In the genomic region with DNA sequence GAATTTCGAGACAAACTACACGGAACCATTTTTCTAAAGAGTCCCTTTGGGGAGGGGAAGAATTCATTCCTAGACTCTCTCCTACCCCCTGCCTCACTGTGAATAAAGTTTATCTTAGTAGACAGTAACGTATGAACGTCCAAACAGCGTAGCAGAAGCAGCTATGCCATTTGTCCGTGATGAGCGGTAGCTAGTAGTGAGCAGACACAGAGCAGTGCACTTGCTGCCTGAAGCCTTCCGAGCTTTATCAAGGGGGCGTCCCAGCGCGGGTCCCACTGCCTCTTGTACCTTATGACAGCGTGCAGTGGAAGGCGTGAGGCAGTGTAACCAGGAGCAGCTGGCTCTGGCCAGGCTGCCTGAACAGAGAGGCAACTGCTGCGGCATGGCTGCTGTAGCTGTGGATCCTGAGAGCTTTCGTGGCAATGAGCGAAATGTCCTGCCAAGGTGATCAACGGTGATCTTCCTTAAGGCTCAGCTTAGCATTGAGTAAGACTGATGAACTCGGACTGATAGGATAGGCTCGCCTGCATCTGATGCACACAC, we compare ENCODE assay signal across 9 mouse cellular contexts. TPM values are rescaled to one million over a fixed set of nuclear protein-coding genes. Genes with fewer than 3 reads are reported as not detected.
DNase-seq lines count a peak whose midpoint lies in the region; ATAC-seq and TF ChIP-seq lines count a peak whose summit lies in the region.
"Had no signal": no experiment of that assay in that cellular context is flagged by ENCODE, and none has a peak within 500 bp of the region (broad histone marks: within the 10 kb centered on the region; RNA-seq: fewer than 3 reads in every experiment).

No protein-coding gene starts in this region.

- H3K4me2 ChIP-seq in hindbrain, embryonic 12.5 days (replicated peaks) = peak overlapping the region; percentile 15; the same call in 1 of the 2 replicates
- H3K4me2 ChIP-seq in embryonic facial prominence, embryonic 13.5 days = peak overlapping the region; percentile 50
- H3K4me2 ChIP-seq in limb, embryonic 14.5 days (replicated peaks; ENCODE audit: low read depth, low read length, severe bottlenecking) = peak overlapping the region; percentile 26; the same call in 1 of the 2 replicates

- no peaks in the 10 kb centered on the region for H3K4me1 ChIP-seq in hindbrain, embryonic 12.5 days
- 0 out of 2 replicates have a peak, but pooled peaks cover 4% of the 10 kb centered on the region for H3K4me1 ChIP-seq in hindbrain, embryonic 10.5 days (replicated peaks)
- peaks cover 5% of the 10 kb centered on the region for H3K4me1 ChIP-seq in embryonic facial prominence, embryonic 13.5 days
- no peaks in the 10 kb centered on the region for H3K4me1 ChIP-seq in limb, embryonic 14.5 days (ENCODE audit: control insufficient read depth, insufficient read depth, low read length)

- H3K9me3 ChIP-seq in hindbrain, embryonic 12.5 days (replicated peaks) = no peaks in the 10 kb centered on the region
- H3K9me3 ChIP-seq in hindbrain, embryonic 10.5 days = no peaks in the 10 kb centered on the region
- no peaks in the 10 kb centered on the region for H3K9me3 ChIP-seq in embryonic facial prominence, embryonic 13.5 days
- H3K9me3 ChIP-seq in limb, embryonic 14.5 days (ENCODE audit: control insufficient read depth, low read length) = no peaks in the 10 kb centered on the region

- H3K27me3 ChIP-seq in hindbrain, embryonic 12.5 days = no peaks in the 10 kb centered on the region
- 0 out of 2 replicates have a peak, but pooled peaks cover 3% of the 10 kb centered on the region for H3K27me3 ChIP-seq in hindbrain, embryonic 10.5 days (ENCODE audit: insufficient read depth, poor library complexity, severe bottlenecking)
- H3K27me3 ChIP-seq in embryonic facial prominence, embryonic 13.5 days = 0 out of 2 replicates have a peak, but pooled peaks cover 7% of the 10 kb centered on the region
- H3K27me3 ChIP-seq in limb, embryonic 14.5 days (ENCODE audit: control insufficient read depth, insufficient read depth, low read length) = no peaks in the 10 kb centered on the region

- 63% methylated on average over 19 of the region's 19 CpGs for WGBS in hindbrain, embryonic 12.5 days
- 61% methylated on average over 19 of the region's 19 CpGs for WGBS in hindbrain, embryonic 10.5 days
- 43% methylated on average over 19 of the region's 19 CpGs for WGBS in embryonic facial prominence, embryonic 13.5 days
- 49% methylated on average over 19 of the region's 19 CpGs for WGBS in limb, embryonic 14.5 days

- no peak for ATAC-seq in hindbrain, embryonic 12.5 days (ENCODE audit: low FRiP score)
- ATAC-seq in embryonic facial prominence, embryonic 13.5 days (ENCODE audit: insufficient number of reproducible peaks, insufficient read depth, low FRiP score, low TSS enrichment, low read depth) = no peak
- no peak for ATAC-seq in limb, embryonic 14.5 days (ENCODE audit: low FRiP score, low read depth)

- DNase-seq in hindbrain, embryonic 10.5 days (ENCODE audit: low spot score) = no peak
- DNase-seq in ES-CJ7 (ENCODE audit: low read depth, low spot score) = peak; percentile 25
- no peak for DNase-seq in limb, embryonic 14.5 days (ENCODE audit: low spot score)
- no peak for DNase-seq in gastrocnemius, postnatal 25 days
- no peak for DNase-seq in layer of hippocampus, adult 8-10 months (ENCODE audit: low spot score in 2 of 2)
- DNase-seq in right cerebral cortex, postnatal 10 days (ENCODE audit: low spot score in 2 of 2) = no peak
- DNase-seq: adrenal gland, postnatal 36 days had no signal

- no peaks in the 10 kb centered on the region for H3K36me3 ChIP-seq in hindbrain, embryonic 12.5 days
- no peaks in the 10 kb centered on the region for H3K36me3 ChIP-seq in hindbrain, embryonic 10.5 days
- no peaks in the 10 kb centered on the region for H3K36me3 ChIP-seq in embryonic facial prominence, embryonic 13.5 days
- H3K36me3 ChIP-seq in limb, embryonic 14.5 days (ENCODE audit: control insufficient read depth, insufficient read depth, low read length) = no peaks in the 10 kb centered on the region

- no peak for TF ChIP-seq POLR2A in limb, embryonic 14.5 days (IDR thresholded peaks at IDR 0.05; ENCODE audit: borderline replicate concordance, extremely low read depth, insufficient read depth, insufficient read length)

- H3K9ac ChIP-seq in hindbrain, embryonic 12.5 days = no peak overlapping the region
- H3K9ac ChIP-seq in embryonic facial prominence, embryonic 13.5 days = no peak overlapping the region
- H3K9ac ChIP-seq in limb, embryonic 14.5 days (ENCODE audit: low read depth, low read length, severe bottlenecking) = no peak overlapping the region

- no peak overlapping the region for H3K4me3 ChIP-seq in hindbrain, embryonic 12.5 days
- no peak overlapping the region for H3K4me3 ChIP-seq in hindbrain, embryonic 10.5 days
- H3K4me3 ChIP-seq in embryonic facial prominence, embryonic 13.5 days = peak overlapping the region; percentile 11; the same call in 1 of the 2 replicates
- H3K4me3 ChIP-seq in limb, embryonic 14.5 days (replicated peaks; ENCODE audit: low read length) = no peak overlapping the region; the same call in 1 of the 2 replicates

- H3K27ac ChIP-seq in hindbrain, embryonic 12.5 days = no peak overlapping the region
- no peak overlapping the region for H3K27ac ChIP-seq in hindbrain, embryonic 10.5 days
- H3K27ac ChIP-seq in embryonic facial prominence, embryonic 13.5 days = no peak overlapping the region
- no peak overlapping the region for H3K27ac ChIP-seq in limb, embryonic 14.5 days (replicated peaks; ENCODE audit: low read depth, low read length)

RNA-seq across cellular contexts. Expression of gene Paqr9, which starts 38.8 kb away (rescaled TPM):
- 1.2 TPM in 2 replicates for polyA plus RNA-seq in hindbrain, embryonic 12.5 days (2016; fragmentation: Nextera tagmentation; extraction: Ambion mirVana)
- polyA plus RNA-seq in hindbrain, embryonic 10.5 days (2016; fragmentation: Nextera tagmentation; extraction: Ambion mirVana) = 0.14 and 0.18 TPM in 2 replicates
- 0.15 and 0.32 TPM in 2 replicates for polyA plus RNA-seq in embryonic facial prominence, embryonic 13.5 days (2015; fragmentation: Nextera tagmentation; extraction: Ambion mirVana)
- 0.33 and 0.38 TPM in 2 replicates for polyA plus RNA-seq in limb, embryonic 14.5 days (2012; rRNA removed)
- polyA plus RNA-seq in limb, embryonic 14.5 days (2014; fragmentation: Nextera tagmentation; extraction: Ambion mirVana) = 0.08 and 0.12 TPM in 2 replicates
- total RNA-seq in gastrocnemius, postnatal 25 days (2021) = 1 to 10 TPM; 4.8 to 5.0 TPM
- total RNA-seq in layer of hippocampus, adult 8-10 months (2022) = 10 to 100 TPM; 34.3 to 44.9 (median 38.3) TPM

RNA-seq across cellular contexts. Expression of gene Pcolce2, which starts 39.2 kb away (rescaled TPM):
- polyA plus RNA-seq in hindbrain, embryonic 12.5 days (2016; fragmentation: Nextera tagmentation; extraction: Ambion mirVana) = 2.6 and 4.7 TPM in 2 replicates
- polyA plus RNA-seq in hindbrain, embryonic 10.5 days (2016; fragmentation: Nextera tagmentation; extraction: Ambion mirVana) = 1.6 and 2.8 TPM in 2 replicates
- 8.2 and 10.0 TPM in 2 replicates for polyA plus RNA-seq in embryonic facial prominence, embryonic 13.5 days (2015; fragmentation: Nextera tagmentation; extraction: Ambion mirVana)
- polyA plus RNA-seq in limb, embryonic 14.5 days (2012; rRNA removed) = 6.3 and 6.8 TPM in 2 replicates
- polyA plus RNA-seq in limb, embryonic 14.5 days (2014; fragmentation: Nextera tagmentation; extraction: Ambion mirVana) = 17.7 and 18.6 TPM in 2 replicates
- 10 to 100 TPM in 1 of 2 experiments, 1 to 10 TPM in 1; 3.4 to 10.3 TPM for total RNA-seq in gastrocnemius, postnatal 25 days (2021)
- 1 to 10 TPM; 2.6 to 4.7 (median 2.9) TPM for total RNA-seq in layer of hippocampus, adult 8-10 months (2022)
